Mouse (Mus musculus): ENCODE measurements around the gene Tbl3.

DNA sequence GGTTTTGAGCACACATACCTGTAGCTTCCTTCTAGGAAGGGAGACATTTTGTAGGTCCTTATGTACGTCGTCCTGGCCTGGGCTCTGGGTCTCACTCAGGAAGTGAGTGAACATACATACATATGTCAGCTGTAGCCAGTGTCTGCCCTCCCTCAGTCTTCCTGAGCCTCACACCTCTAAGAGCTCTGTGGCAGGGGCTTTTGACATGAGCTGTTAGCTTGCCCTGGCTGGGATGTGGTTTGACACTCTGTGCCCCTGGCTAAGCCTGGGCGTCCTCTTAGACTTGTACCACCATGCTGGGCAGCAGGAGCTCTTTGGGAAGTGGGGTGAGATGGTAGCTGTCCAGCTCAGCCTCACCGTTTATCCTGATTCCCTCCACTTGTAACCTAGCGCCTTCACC, 36.1 kb downstream of the Tbl3 start:
- TF ChIP-seq CHD1 (IDR thresholded peaks at IDR 0.05; ENCODE audit: low read depth, low read length) = no peak
- TF ChIP-seq POLR2A (IDR thresholded peaks at IDR 0.05; ENCODE audit: control insufficient read depth in 1 of 2, insufficient read depth in 1 of 2, low read depth in 1 of 2, low read length in 2 of 2, poor library complexity in 1 of 2) = no peak
- no peak for TF ChIP-seq CTCF (IDR thresholded peaks at IDR 0.05 in 2 of 3, conservative IDR thresholded peaks at IDR 0.05 in 1 of 3; ENCODE audit: control insufficient read depth in 1 of 3, insufficient read depth in 1 of 3, low read depth in 2 of 3, low read length in 3 of 3, poor library complexity in 1 of 3, severe bottlenecking in 1 of 3)
- TF ChIP-seq SMC3 (IDR thresholded peaks at IDR 0.05; ENCODE audit: low read depth, low read length) = no peak
- TF ChIP-seq ELF1 (IDR thresholded peaks at IDR 0.05; ENCODE audit: low read depth, low read length) = no peak
- TF ChIP-seq GATA1 (IDR thresholded peaks at IDR 0.05; ENCODE audit: low read depth, low read length) = no peak
- no peak for TF ChIP-seq MAFK (IDR thresholded peaks at IDR 0.05; ENCODE audit: borderline replicate concordance, low read depth, low read length)
- no peak for TF ChIP-seq EP300 (IDR thresholded peaks at IDR 0.05; ENCODE audit: low read depth in 1 of 2, low read length in 2 of 2)
- TF ChIP-seq ZNF384 (IDR thresholded peaks at IDR 0.05; ENCODE audit: low read depth, low read length) = no peak
- TF ChIP-seq HCFC1 (IDR thresholded peaks at IDR 0.05; ENCODE audit: low read depth, low read length) = no peak

Measured in MEL (cell line).